Mouse (Mus musculus) cortical plate, adult 2 months (tissue): ENCODE data around the gene Xk. TPM values are rescaled to one million over a fixed set of nuclear protein-coding genes. Genes with fewer than 3 reads are reported as not detected.
A peak's percentile ranks its signal among the peaks of the same experiment; 100 is the strongest.
"Not testable (repeated sequence)": the region's sequence is repeated elsewhere in the genome, so short reads cannot be mapped to it uniquely, and the experiment has no call there.

Source experiments
- H3K27ac ChIP-seq: fragments of 200-500 bp; 2 replicates; pipeline ENCODE4 v1.5.1; 2012; ENCODE audit warnings: low read length, control low read depth, inconsistent platforms; ENCODE audit not compliant: insufficient read depth
- H3K4me1 ChIP-seq: fragments of 200-500 bp; 2 replicates; pipeline ENCODE4 v1.6.1; 2011; ENCODE audit warnings: low read length; ENCODE audit not compliant: control insufficient read depth, insufficient read depth
- H3K4me3 ChIP-seq: fragments of 200-500 bp; 2 replicates; pipeline ENCODE4 v1.5.1; 2011; ENCODE audit warnings: mild to moderate bottlenecking, low read length, control low read depth; ENCODE audit not compliant: insufficient read depth
- CTCF ChIP-seq: fragments of 200-500 bp; IDR thresholded peaks from 2 replicates; pipeline ENCODE4 v1.5.1; 2011; ENCODE audit warnings: mild to moderate bottlenecking, control low read depth, low read length; ENCODE audit not compliant: insufficient read depth; ENCODE audit errors: extremely low read depth
- POLR2A ChIP-seq: fragments of 200-500 bp; IDR thresholded peaks from 2 replicates; pipeline ENCODE4 v1.6.1; 2011; ENCODE audit warnings: mild to moderate bottlenecking, low read length, control low read depth; ENCODE audit not compliant: insufficient read depth; ENCODE audit errors: extremely low read depth
- polyA plus RNA-seq: library from polyadenylated mRNA; depleted of rRNA; stranded (reverse); fragments of >200 nt; gene quantifications from 2 replicates; pipeline ENCODE4 v1.2.3, GENCODE M21; 2012

The Xk gene
- polyA plus RNA-seq, 1 experiment: 8.7 TPM

GRCm38 (mm10) chrX:9257831-9258230 is 14.7 kb upstream of the Xk start:
- no peak for TF ChIP-seq POLR2A
- TF ChIP-seq CTCF: no peak
- H3K4me1 ChIP-seq: no peaks in the 10 kb centered on the region
- no peak overlapping the region for H3K27ac ChIP-seq
- H3K4me3 ChIP-seq: no peak overlapping the region

- Histone ChIP-seq H3K27ac (no peak overlapping the region), H3K4me3 (no peak overlapping the region), H3K4me1 (no peaks in the 10 kb centered on the region)
- TF ChIP-seq CTCF (no peak), POLR2A (no peak)
These were observed 13.3 kb upstream of the Xk start for GRCm38 (mm10) chrX:9259267-9259666.

- no peak for TF ChIP-seq POLR2A
- no peak for TF ChIP-seq CTCF
- no peak overlapping the region for H3K27ac ChIP-seq
These were observed 1.4 kb upstream of the Xk start for GRCm38 (mm10) chrX:9271112-9271511.

GRCm38 (mm10) chrX:9271947-9272459 is 553 bp upstream of the Xk start:
- Histone ChIP-seq H3K4me1 (no peaks in the 10 kb centered on the region), H3K27ac (no peak overlapping the region), H3K4me3 (peak overlapping the region; percentile 56)
- TF ChIP-seq CTCF (no peak), POLR2A (no peak)

More at GRCm38 (mm10) chrX:9271112-9271511, 1.4 kb upstream of the Xk start:
- H3K4me1 ChIP-seq: no peaks in the 10 kb centered on the region
- no peak overlapping the region for H3K4me3 ChIP-seq

- Histone ChIP-seq H3K4me3 (peak overlapping the region; percentile 56), H3K27ac (no peak overlapping the region), H3K4me1 (no peaks in the 10 kb centered on the region)
- TF ChIP-seq POLR2A (no peak), CTCF (no peak)
These were observed 934 bp downstream of the Xk start for GRCm38 (mm10) chrX:9273377-9274002.

GRCm38 (mm10) chrX:9274321-9274720 is 1.8 kb downstream of the Xk start:
- H3K4me1 ChIP-seq: no peaks in the 10 kb centered on the region
- H3K4me3 ChIP-seq: no peak overlapping the region
- H3K27ac ChIP-seq: no peak overlapping the region
- TF ChIP-seq POLR2A (no peak), CTCF (no peak)

GRCm38 (mm10) chrX:9283464-9283863 is 10.9 kb downstream of the Xk start, which contains the start of gene H2al1m:
TSS of gene H2al1m (plus strand) at chrX:9283764.
- H3K4me3 ChIP-seq, H3K4me1 ChIP-seq, H3K27ac ChIP-seq: not testable (repeated sequence)

GRCm38 (mm10) chrX:9293140-9293829 is 20.7 kb downstream of the Xk start:
- not testable (repeated sequence) for H3K27ac ChIP-seq, H3K4me1 ChIP-seq, H3K4me3 ChIP-seq

GRCm38 (mm10) chrX:9298413-9298864 is 25.9 kb downstream of the Xk start:
- TF ChIP-seq POLR2A (no peak), CTCF (no peak)
- Histone ChIP-seq H3K4me3 (no peak overlapping the region), H3K4me1 (no peaks in the 10 kb centered on the region), H3K27ac (no peak overlapping the region)

GRCm38 (mm10) chrX:9302791-9303190 is 30.2 kb downstream of the Xk start:
- TF ChIP-seq CTCF (no peak), POLR2A (no peak)
- no peak overlapping the region for H3K27ac ChIP-seq
- no peak overlapping the region for H3K4me3 ChIP-seq
- H3K4me1 ChIP-seq: no peaks in the 10 kb centered on the region

- Histone ChIP-seq H3K27ac (no peak overlapping the region), H3K4me3 (no peak overlapping the region), H3K4me1 (no peaks in the 10 kb centered on the region)
- TF ChIP-seq CTCF (no peak), POLR2A (no peak)
These were observed 30.9 kb downstream of the Xk start for GRCm38 (mm10) chrX:9303455-9303854.

- not testable (repeated sequence) for H3K4me3 ChIP-seq, H3K27ac ChIP-seq, H3K4me1 ChIP-seq
These were observed 43.9 kb downstream of the Xk start for GRCm38 (mm10) chrX:9316457-9316856.

GRCm38 (mm10) chrX:9327954-9328353 is 55.4 kb downstream of the Xk start:
- H3K27ac ChIP-seq, H3K4me1 ChIP-seq, H3K4me3 ChIP-seq: not testable (repeated sequence)

GRCm38 (mm10) chrX:9332366-9332962 is 59.9 kb downstream of the Xk start:
- not testable (repeated sequence) for H3K27ac ChIP-seq, H3K4me1 ChIP-seq, H3K4me3 ChIP-seq
